Mouse (Mus musculus) small intestine, adult 10 weeks (tissue): Measurements from ENCODE around the gene Xrcc3. TPM values are rescaled to one million over a fixed set of nuclear protein-coding genes. Genes with fewer than 3 reads are reported as not detected.

ENCODE experiments used
- polyA plus RNA-seq: library from polyadenylated mRNA; stranded (reverse); fragments of 350-450 nt; fragmentation: Illumina TruSeq; extraction: RNeasy Lipid Tissue Mini Kit (QIAGEN cat#74804); gene quantifications from one replicate; pipeline ENCODE4 v1.2.3, GENCODE M21; 2014; ENCODE audit warnings: low replicate concordance

Xrcc3 gene
- polyA plus RNA-seq, result not detected

GRCm38 (mm10) chr12:111813766-111814617 is at the start of gene Xrcc3, which contains the start of gene Zfyve21:
TSS of gene Xrcc3 (minus strand) at chr12:111813873.
TSS of gene Zfyve21 (plus strand) at chr12:111814170.

GRCm38 (mm10) chr12:111758381-111759175 is 55.1 kb downstream of the Xrcc3 start, which contains the start of gene Klc1:
TSS of gene Klc1 (plus strand) at chr12:111758849.

Other genes with a start within 250 kb of the Xrcc3 start
- gene Mark3, start 239.3 kb downstream of the Xrcc3 start, polyA plus RNA-seq, result 200 TPM
- 2.8 TPM for gene Ckb, start 141.5 kb downstream of the Xrcc3 start, polyA plus RNA-seq
- not detected for gene Trmt61a, start 135.8 kb downstream of the Xrcc3 start, polyA plus RNA-seq
- 14.0 TPM for gene Bag5, start 100.6 kb downstream of the Xrcc3 start, polyA plus RNA-seq
- 8.9 TPM for gene Apopt1, start 100.6 kb downstream of the Xrcc3 start, polyA plus RNA-seq
- 2.2 TPM for gene Klc1, start 55.0 kb downstream of the Xrcc3 start, polyA plus RNA-seq
- 15.7 TPM for gene Zfyve21, start 297 bp upstream of the Xrcc3 start, polyA plus RNA-seq
- gene Ppp1r13b, start 94.2 kb upstream of the Xrcc3 start, polyA plus RNA-seq, result 4.7 TPM
- 1,018 TPM for gene Atp5mpl, start 153.1 kb upstream of the Xrcc3 start, polyA plus RNA-seq
- gene Tdrd9, start 157.7 kb upstream of the Xrcc3 start, polyA plus RNA-seq, result not detected
- not detected for gene Rd3l, start 167.4 kb upstream of the Xrcc3 start, polyA plus RNA-seq